ENCODE assay signal across 10 mouse cellular contexts in genomic region chrX:47880052-47880451, GRCm38 (mm10). TPM values are rescaled to one million over a fixed set of nuclear protein-coding genes. Genes with fewer than 3 reads are reported as not detected.
DNase-seq lines count a peak whose midpoint lies in the region; ATAC-seq lines count a peak whose summit lies in the region.
"Had no signal": no experiment of that assay in that cellular context is flagged by ENCODE, and none has a peak within 500 bp of the region (broad histone marks: within the 10 kb centered on the region; RNA-seq: fewer than 3 reads in every experiment).

No protein-coding gene starts in this region.

- H3K27ac ChIP-seq in heart, embryonic 10.5 days: no peak overlapping the region
- H3K27ac ChIP-seq: stomach, embryonic 15.5 days had no signal

- no peaks in the 10 kb centered on the region for H3K9me3 ChIP-seq in heart, embryonic 10.5 days
- H3K9me3 ChIP-seq: stomach, embryonic 15.5 days had no signal

- no peak for ATAC-seq in megakaryocyte, adult 5-6 weeks (ENCODE audit: poor library complexity, severe bottlenecking)

- no peaks in the 10 kb centered on the region for H3K36me3 ChIP-seq in heart, embryonic 10.5 days
- H3K36me3 ChIP-seq: stomach, embryonic 15.5 days had no signal

- DNase-seq in heart, adult 11 months: peak; percentile 86
- DNase-seq in heart, embryonic 10.5 days (ENCODE audit: low spot score): no peak
- peak; percentile 55 for DNase-seq in right cerebral cortex, postnatal 14 days
- no peak for DNase-seq in right cerebral cortex, postnatal 36 days (ENCODE audit: low spot score in 2 of 2)
- peak; percentile 33 to 52 for DNase-seq in heart, postnatal 14 days
- peak; percentile 38 to 61 for DNase-seq in lung, postnatal 4 days
- DNase-seq in cerebellum, adult 9-11 months: no peak
- DNase-seq: cerebellum, adult 2 months had no signal

- intact Hi-C loops in heart, postnatal 14 days (cut with DNase I): no loop called here

- 39% methylated on average over 2 of the region's 2 CpGs for WGBS in heart, embryonic 10.5 days

- no peaks in the 10 kb centered on the region for H3K4me1 ChIP-seq in heart, embryonic 10.5 days
- H3K4me1 ChIP-seq: stomach, embryonic 15.5 days had no signal

- H3K4me3 ChIP-seq in heart, embryonic 10.5 days: no peak overlapping the region
- H3K4me3 ChIP-seq: stomach, embryonic 15.5 days had no signal

- no peaks in the 10 kb centered on the region for H3K27me3 ChIP-seq in heart, embryonic 10.5 days (ENCODE audit: insufficient read depth, poor library complexity, severe bottlenecking)
- H3K27me3 ChIP-seq: stomach, embryonic 15.5 days had no signal

RNA-seq across cellular contexts. Expression of gene Smarca1, which starts 12.7 kb away (rescaled TPM):
- 20.5 and 21.8 TPM in 2 replicates for polyA plus RNA-seq in heart, embryonic 10.5 days (2016; fragmentation: Nextera tagmentation; extraction: Ambion mirVana)
- total RNA-seq in heart, postnatal 14 days (2021): 1 to 10 TPM; 2.0 to 2.6 TPM
- total RNA-seq in megakaryocyte, adult 5-6 weeks (2015): not detected in 2 replicates
- not detected in 2 replicates for total RNA-seq in megakaryocyte, adult 5-6 weeks (2017)

RNA-seq across cellular contexts. Expression of gene Ocrl, which starts 32.1 kb away (rescaled TPM):
- 12.5 and 13.2 TPM in 2 replicates for polyA plus RNA-seq in heart, embryonic 10.5 days (2016; fragmentation: Nextera tagmentation; extraction: Ambion mirVana)
- total RNA-seq in heart, postnatal 14 days (2021): 10 to 100 TPM; 13.4 to 15.5 TPM
- 20.1 and 22.2 TPM in 2 replicates for total RNA-seq in megakaryocyte, adult 5-6 weeks (2015)
- total RNA-seq in megakaryocyte, adult 5-6 weeks (2017): 9.8 and 12.2 TPM in 2 replicates

Comparison
In these comparisons a context has a peak if more than half of its experiments do, and no peak if none do; other contexts are left out.
1. DNase-seq: peak in heart, adult 11 months (single experiment), right cerebral cortex, postnatal 14 days (single experiment), heart, postnatal 14 days (2 of 2) and lung, postnatal 4 days (2 of 2); none in heart, embryonic 10.5 days (single experiment), right cerebral cortex, postnatal 36 days (0 of 2) and cerebellum, adult 9-11 months (single experiment).